ENCODE assay signal across 22 mouse cellular contexts in genomic region chr1:137079401-137080003, GRCm38 (mm10).
DNase-seq lines count a peak whose midpoint lies in the region; ATAC-seq lines count a peak whose summit lies in the region.
"Had no signal": no experiment of that assay in that cellular context is flagged by ENCODE, and none has a peak within 500 bp of the region (broad histone marks: within the 10 kb centered on the region; RNA-seq: fewer than 3 reads in every experiment).

No protein-coding gene starts in this region.

- H3K4me3 ChIP-seq in hindbrain, embryonic 12.5 days, result no peak overlapping the region
- H3K4me3 ChIP-seq: embryonic facial prominence, embryonic 13.5 days; heart, embryonic 12.5 days; hindbrain, embryonic 15.5 days; limb, embryonic 15.5 days; neural tube, embryonic 15.5 days; stomach, embryonic 15.5 days had no signal

- H3K4me2 ChIP-seq in hindbrain, embryonic 12.5 days (replicated peaks), result no peak overlapping the region
- H3K4me2 ChIP-seq: embryonic facial prominence, embryonic 13.5 days; heart, embryonic 12.5 days; hindbrain, embryonic 15.5 days; limb, embryonic 15.5 days; midbrain, embryonic 11.5 days; neural tube, embryonic 15.5 days; stomach, embryonic 15.5 days had no signal

- no peak overlapping the region for H3K9ac ChIP-seq in hindbrain, embryonic 12.5 days
- H3K9ac ChIP-seq: embryonic facial prominence, embryonic 13.5 days; heart, embryonic 12.5 days; hindbrain, embryonic 15.5 days; limb, embryonic 15.5 days; neural tube, embryonic 15.5 days; stomach, embryonic 15.5 days had no signal

- no peaks in the 10 kb centered on the region for H3K27me3 ChIP-seq in hindbrain, embryonic 12.5 days
- H3K27me3 ChIP-seq: embryonic facial prominence, embryonic 13.5 days; heart, embryonic 12.5 days; hindbrain, embryonic 15.5 days; limb, embryonic 15.5 days; neural tube, embryonic 15.5 days; stomach, embryonic 15.5 days had no signal

- H3K27ac ChIP-seq in hindbrain, embryonic 12.5 days, result no peak overlapping the region
- H3K27ac ChIP-seq: embryonic facial prominence, embryonic 13.5 days; hindbrain, embryonic 15.5 days; limb, embryonic 15.5 days; neural tube, embryonic 15.5 days; stomach, embryonic 15.5 days had no signal

- H3K36me3 ChIP-seq in hindbrain, embryonic 12.5 days, result no peaks in the 10 kb centered on the region
- H3K36me3 ChIP-seq: embryonic facial prominence, embryonic 13.5 days; heart, embryonic 12.5 days; hindbrain, embryonic 15.5 days; limb, embryonic 15.5 days; neural tube, embryonic 15.5 days; stomach, embryonic 15.5 days had no signal

- H3K4me1 ChIP-seq in hindbrain, embryonic 12.5 days, result no peaks in the 10 kb centered on the region
- H3K4me1 ChIP-seq: limb, embryonic 15.5 days; neural tube, embryonic 15.5 days; stomach, embryonic 15.5 days had no signal

- peak; percentile 12 for DNase-seq in embryo, embryonic 10 days (ENCODE audit: low spot score)
- DNase-seq in embryo, embryonic 11 days, result no peak
- peak; percentile 35 for DNase-seq in Muller cell, postnatal 12 days (ENCODE audit: inconsistent ontology term)
- peak; percentile 31 to 64 for DNase-seq in lung, adult 18-20 months
- DNase-seq in lung, postnatal 25 days (ENCODE audit: low spot score), result peak; percentile 67
- no peak for DNase-seq in adrenal gland, adult 18-20 months (ENCODE audit: low spot score in 2 of 2)
- DNase-seq: adrenal gland, adult 2 months; cerebellum, postnatal 14 days; gastrocnemius, postnatal 36 days; kidney, adult 2 months; kidney, postnatal 36 days; right cerebral cortex, adult 18-20 months; thymus, adult 2 months had no signal

- no peak for ATAC-seq in granulocyte monocyte progenitor cell, adult 5-6 weeks (replicated peaks; ENCODE audit: poor library complexity, severe bottlenecking)
- ATAC-seq in hindbrain, embryonic 12.5 days (ENCODE audit: low FRiP score), result no peak

- 77% methylated on average over 11 of the region's 11 CpGs for WGBS in hindbrain, embryonic 12.5 days

- no peaks in the 10 kb centered on the region for H3K9me3 ChIP-seq in hindbrain, embryonic 12.5 days (replicated peaks)
- H3K9me3 ChIP-seq: embryonic facial prominence, embryonic 13.5 days; heart, embryonic 12.5 days; hindbrain, embryonic 15.5 days; limb, embryonic 15.5 days; neural tube, embryonic 15.5 days; stomach, embryonic 15.5 days had no signal

Comparison
In these comparisons a context has a peak if more than half of its experiments do, and no peak if none do; other contexts are left out.
1. DNase-seq: peak in embryo, embryonic 10 days (single experiment), Muller cell, postnatal 12 days (single experiment), lung, adult 18-20 months (2 of 2) and lung, postnatal 25 days (single experiment); none in embryo, embryonic 11 days (single experiment) and adrenal gland, adult 18-20 months (0 of 2).